Mouse (Mus musculus): ENCODE results near the gene Vti1a.

DNA sequence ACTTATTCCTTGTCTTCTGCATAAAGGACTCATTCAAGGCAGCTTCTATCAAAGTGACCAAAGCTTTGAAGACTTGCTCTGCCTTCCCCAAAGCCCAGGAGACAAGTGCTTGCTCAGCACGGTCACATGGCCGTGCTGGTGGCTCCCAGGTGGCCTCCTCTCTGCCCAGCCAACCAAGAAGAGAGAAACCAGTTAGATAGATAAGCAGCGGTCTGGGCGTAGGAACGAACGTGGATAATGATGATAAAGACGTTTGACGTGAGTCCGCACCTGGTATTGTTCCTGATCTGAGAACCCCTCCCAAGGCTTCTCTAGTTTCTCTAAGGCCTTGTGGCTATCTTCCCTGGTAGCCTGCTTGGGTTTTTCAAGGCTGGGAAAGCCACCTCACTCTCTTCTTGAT, 334.9 kb downstream of the Vti1a start:
- TF ChIP-seq CTCF (conservative IDR thresholded peaks at IDR 0.05; ENCODE audit: low read length) (no peak), NANOG (IDR thresholded peaks at IDR 0.05; ENCODE audit: borderline replicate concordance, low read length) (no peak), POU5F1 (IDR thresholded peaks at IDR 0.05; ENCODE audit: borderline replicate concordance, low read length) (no peak)
